Mouse (Mus musculus): ENCODE data around the gene Timm10b.

Gene Timm10b

GRCm38 (mm10) chr7:105639756-105640155 is at the start of gene Timm10b:
TSS of gene Timm10b (plus strand) at chr7:105640056.
- in situ Hi-C loops (cut with MboI, MseI), result no loop called here

- in situ Hi-C loops (cut with MboI, MseI), result no loop called here
These were observed 49.8 kb upstream of the Timm10b start for GRCm38 (mm10) chr7:105590097-105590496.

- in situ Hi-C loops (cut with MboI, MseI), result no loop called here
These were observed 36.8 kb upstream of the Timm10b start for GRCm38 (mm10) chr7:105602860-105603623.

- in situ Hi-C loops (cut with MboI, MseI), result no loop called here
These were observed 31.4 kb upstream of the Timm10b start for GRCm38 (mm10) chr7:105608467-105608866.

- in situ Hi-C loops (cut with MboI, MseI), result no loop called here
These were observed 28.1 kb upstream of the Timm10b start for GRCm38 (mm10) chr7:105611767-105612166.

GRCm38 (mm10) chr7:105614400-105614799 is 25.5 kb upstream of the Timm10b start:
- in situ Hi-C loops (cut with MboI, MseI), result no loop called here

GRCm38 (mm10) chr7:105615720-105616119 is 24.1 kb upstream of the Timm10b start:
- in situ Hi-C loops (cut with MboI, MseI), result no loop called here

- in situ Hi-C loops (cut with MboI, MseI), result no loop called here
These were observed 23.3 kb upstream of the Timm10b start for GRCm38 (mm10) chr7:105616561-105616960.

GRCm38 (mm10) chr7:105617810-105618209 is 22.0 kb upstream of the Timm10b start:
- in situ Hi-C loops (cut with MboI, MseI), result no loop called here

GRCm38 (mm10) chr7:105619701-105620100 is 20.2 kb upstream of the Timm10b start:
- in situ Hi-C loops (cut with MboI, MseI), result loop anchor here (10.0 kb wide), 1 partner anchor 215 kb away; the partner anchor contains the start of genes Cnga4 and Fam160a2

- in situ Hi-C loops (cut with MboI, MseI), result loop anchor here (10.0 kb wide), 1 partner anchor 216 kb away; the partner anchor contains the start of genes Cnga4 and Fam160a2
These were observed 18.8 kb upstream of the Timm10b start for GRCm38 (mm10) chr7:105621053-105621452.

GRCm38 (mm10) chr7:105621646-105622292 is 18.1 kb upstream of the Timm10b start:
- in situ Hi-C loops (cut with MboI, MseI), result loop anchor here (10.0 kb wide), 1 partner anchor 217 kb away; the partner anchor contains the start of genes Cnga4 and Fam160a2

GRCm38 (mm10) chr7:105625397-105625796 is 14.5 kb upstream of the Timm10b start:
- in situ Hi-C loops (cut with MboI, MseI), result loop anchor here (10.0 kb wide), 1 partner anchor 221 kb away; the partner anchor contains the start of genes Cnga4 and Fam160a2

- in situ Hi-C loops (cut with MboI, MseI), result loop anchor here (10.0 kb wide), 1 partner anchor 224 kb away; the partner anchor contains the start of genes Cnga4 and Fam160a2
These were observed 11.2 kb upstream of the Timm10b start for GRCm38 (mm10) chr7:105628633-105629032.

GRCm38 (mm10) chr7:105632551-105632972 is 7.3 kb upstream of the Timm10b start:
- in situ Hi-C loops (cut with MboI, MseI), result no loop called here

GRCm38 (mm10) chr7:105633127-105633800 is 6.6 kb upstream of the Timm10b start, which contains the start of gene Trim3:
TSS of gene Trim3 (minus strand) at chr7:105633571.
- in situ Hi-C loops (cut with MboI, MseI), result no loop called here

- in situ Hi-C loops (cut with MboI, MseI), result no loop called here
These were observed 6.1 kb upstream of the Timm10b start for GRCm38 (mm10) chr7:105633801-105634135.

- in situ Hi-C loops (cut with MboI, MseI), result no loop called here
These were observed 5.5 kb upstream of the Timm10b start for GRCm38 (mm10) chr7:105634272-105634920.

GRCm38 (mm10) chr7:105635726-105636125 is 4.1 kb upstream of the Timm10b start:
- in situ Hi-C loops (cut with MboI, MseI), result no loop called here

GRCm38 (mm10) chr7:105638776-105639175 is 1.1 kb upstream of the Timm10b start:
- in situ Hi-C loops (cut with MboI, MseI), result no loop called here

- in situ Hi-C loops (cut with MboI, MseI), result no loop called here
These were observed 552 bp upstream of the Timm10b start for GRCm38 (mm10) chr7:105639304-105639703.
